ENCODE assay signal across 14 mouse cellular contexts in the genomic region with DNA sequence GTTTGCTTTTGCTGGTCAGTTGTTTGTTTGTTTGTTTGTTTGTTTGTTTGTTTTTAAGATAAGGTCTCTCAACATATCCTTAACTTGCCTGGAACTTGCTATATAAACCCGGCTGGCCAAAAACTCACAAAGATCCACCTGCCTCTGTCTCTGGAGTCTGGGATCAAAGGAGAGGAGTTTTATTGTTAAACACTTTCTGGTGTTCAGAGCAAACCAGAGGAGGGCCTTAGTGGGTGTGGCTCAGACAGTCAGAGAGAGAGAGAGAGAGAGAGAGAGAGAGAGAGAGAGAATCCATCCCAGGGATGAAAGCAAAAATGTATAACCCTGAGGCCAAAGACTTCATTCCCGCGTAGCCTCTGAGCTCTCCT. TPM values are rescaled to one million over a fixed set of nuclear protein-coding genes. Genes with fewer than 3 reads are reported as not detected.
DNase-seq lines count a peak whose midpoint lies in the region; ATAC-seq and TF ChIP-seq lines count a peak whose summit lies in the region.
"Had no signal": no experiment of that assay in that cellular context is flagged by ENCODE, and none has a peak within 500 bp of the region (broad histone marks: within the 10 kb centered on the region; RNA-seq: fewer than 3 reads in every experiment).

No protein-coding gene starts in this region.

- H3K9ac ChIP-seq in stomach, embryonic 16.5 days (ENCODE audit: low read length), result no peak overlapping the region
- H3K9ac ChIP-seq in stomach, postnatal 0 days (ENCODE audit: low read length), result no peak overlapping the region
- H3K9ac ChIP-seq in embryonic facial prominence, embryonic 14.5 days (ENCODE audit: low read depth, low read length), result no peak overlapping the region

- no peak overlapping the region for H3K4me3 ChIP-seq in stomach, embryonic 16.5 days (replicated peaks; ENCODE audit: low read length)
- no peak overlapping the region for H3K4me3 ChIP-seq in stomach, postnatal 0 days (ENCODE audit: low read depth, low read length)
- no peak overlapping the region for H3K4me3 ChIP-seq in embryonic facial prominence, embryonic 14.5 days (ENCODE audit: low read depth, low read length)
- 0 out of 2 replicates have a peak overlapping the region, but pooled peaks have one; percentile 7 for H3K4me3 ChIP-seq in limb, embryonic 10.5 days

- H3K4me1 ChIP-seq in stomach, embryonic 16.5 days (ENCODE audit: control insufficient read depth, insufficient read depth, low read length), result peaks cover 20% of the 10 kb centered on the region
- H3K4me1 ChIP-seq in stomach, postnatal 0 days (replicated peaks; ENCODE audit: control insufficient read depth, insufficient read depth), result no peaks in the 10 kb centered on the region; the same call in 1 of the 2 replicates
- H3K4me1 ChIP-seq in embryonic facial prominence, embryonic 14.5 days (ENCODE audit: control insufficient read depth, insufficient read depth, low read length), result peaks cover 15% of the 10 kb centered on the region
- peaks cover 42% of the 10 kb centered on the region for H3K4me1 ChIP-seq in limb, embryonic 10.5 days

- no peaks in the 10 kb centered on the region for H3K9me3 ChIP-seq in stomach, embryonic 16.5 days (replicated peaks; ENCODE audit: control insufficient read depth, low read length)
- H3K9me3 ChIP-seq in stomach, postnatal 0 days (ENCODE audit: control insufficient read depth, low read length), result no peaks in the 10 kb centered on the region
- H3K9me3 ChIP-seq in embryonic facial prominence, embryonic 14.5 days (ENCODE audit: control insufficient read depth, low read length), result no peaks in the 10 kb centered on the region
- H3K9me3 ChIP-seq in limb, embryonic 10.5 days (replicated peaks), result no peaks in the 10 kb centered on the region
- H3K9me3 ChIP-seq: heart, embryonic 10.5 days had no signal

- 10% methylated on average over 3 of the region's 3 CpGs for WGBS in stomach, embryonic 16.5 days
- WGBS in stomach, postnatal 0 days, result 23% methylated on average over 3 of the region's 3 CpGs
- WGBS in embryonic facial prominence, embryonic 14.5 days, result 12% methylated on average over 3 of the region's 3 CpGs
- 11% methylated on average over 3 of the region's 3 CpGs for WGBS in limb, embryonic 10.5 days

- no peak for TF ChIP-seq EP300 in stomach, postnatal 0 days (optimal IDR thresholded peaks at IDR 0.05)

- H3K36me3 ChIP-seq in stomach, embryonic 16.5 days (ENCODE audit: control insufficient read depth, insufficient read depth, low read length), result no peaks in the 10 kb centered on the region
- H3K36me3 ChIP-seq in stomach, postnatal 0 days (ENCODE audit: control insufficient read depth, insufficient read depth, low read length), result no peaks in the 10 kb centered on the region
- no peaks in the 10 kb centered on the region for H3K36me3 ChIP-seq in embryonic facial prominence, embryonic 14.5 days (ENCODE audit: control insufficient read depth, insufficient read depth, low read length)
- no peaks in the 10 kb centered on the region for H3K36me3 ChIP-seq in limb, embryonic 10.5 days
- H3K36me3 ChIP-seq: heart, embryonic 10.5 days had no signal

- no peak for DNase-seq in stomach, postnatal 0 days (ENCODE audit: low spot score)
- DNase-seq in embryonic facial prominence, embryonic 14.5 days (ENCODE audit: low spot score), result no peak
- no peak for DNase-seq in limb, embryonic 10.5 days (ENCODE audit: low spot score)
- DNase-seq in right cerebral cortex, postnatal 36 days (ENCODE audit: low spot score in 2 of 2), result no peak
- no peak for DNase-seq in spleen, postnatal 36 days (ENCODE audit: low spot score in 2 of 2)
- DNase-seq: lung, postnatal 4 days; right cerebral cortex, postnatal 25 days; thymus, postnatal 36 days had no signal

- no peak for ATAC-seq in stomach, embryonic 16.5 days (ENCODE audit: insufficient read depth, low FRiP score)
- ATAC-seq in stomach, postnatal 0 days (ENCODE audit: low FRiP score, low TSS enrichment), result no peak
- no peak for ATAC-seq in embryonic facial prominence, embryonic 14.5 days (ENCODE audit: low read depth)
- no peak for ATAC-seq in megakaryocyte progenitor cell, adult 5-6 weeks (replicated peaks; ENCODE audit: poor library complexity)

- TF ChIP-seq CTCF in stomach, postnatal 0 days (IDR thresholded peaks at IDR 0.05; ENCODE audit: low read depth), result no peak

- no peaks in the 10 kb centered on the region for H3K27me3 ChIP-seq in stomach, embryonic 16.5 days (ENCODE audit: control insufficient read depth, insufficient read depth, low read length)
- no peaks in the 10 kb centered on the region for H3K27me3 ChIP-seq in stomach, postnatal 0 days (ENCODE audit: control insufficient read depth, insufficient read depth, low read length)
- no peaks in the 10 kb centered on the region for H3K27me3 ChIP-seq in embryonic facial prominence, embryonic 14.5 days (replicated peaks; ENCODE audit: control insufficient read depth, insufficient read depth, low read length)
- peaks cover 17% of the 10 kb centered on the region; the same call in 1 of the 2 replicates for H3K27me3 ChIP-seq in limb, embryonic 10.5 days (ENCODE audit: low read depth, poor library complexity, severe bottlenecking)

- H3K4me2 ChIP-seq in stomach, embryonic 16.5 days (ENCODE audit: low read depth, low read length), result peak overlapping the region; percentile 44; the same call in 1 of the 2 replicates
- H3K4me2 ChIP-seq in stomach, postnatal 0 days (replicated peaks; ENCODE audit: low read depth), result no peak overlapping the region
- peak overlapping the region; percentile 42; the same call in 1 of the 2 replicates for H3K4me2 ChIP-seq in embryonic facial prominence, embryonic 14.5 days (ENCODE audit: low read depth, low read length)

- no peak overlapping the region for H3K27ac ChIP-seq in stomach, embryonic 16.5 days (ENCODE audit: low read length)
- H3K27ac ChIP-seq in stomach, postnatal 0 days (replicated peaks), result no peak overlapping the region; the same call in 1 of the 2 replicates
- H3K27ac ChIP-seq in embryonic facial prominence, embryonic 14.5 days (replicated peaks; ENCODE audit: low read depth, low read length), result no peak overlapping the region
- peak overlapping the region; percentile 75 for H3K27ac ChIP-seq in limb, embryonic 10.5 days
- H3K27ac ChIP-seq: kidney, postnatal 0 days had no signal

RNA-seq across cellular contexts. Expression of a gene that starts 13.1 kb away (rescaled TPM):
- polyA plus RNA-seq in stomach, embryonic 16.5 days (2015; fragmentation: Nextera tagmentation; extraction: Ambion mirVana), result 2.8 and 3.0 TPM in 2 replicates
- polyA plus RNA-seq in stomach, postnatal 0 days (2015; fragmentation: Nextera tagmentation; extraction: Ambion mirVana), result 1.3 and 1.8 TPM in 2 replicates
- 5.3 and 6.4 TPM in 2 replicates for polyA plus RNA-seq in embryonic facial prominence, embryonic 14.5 days (2014; fragmentation: Nextera tagmentation; extraction: Ambion mirVana)
- 2.6 and 3.3 TPM in 2 replicates for polyA plus RNA-seq in limb, embryonic 10.5 days (2016; fragmentation: Nextera tagmentation; extraction: Ambion mirVana)
- total RNA-seq in megakaryocyte progenitor cell, adult 5-6 weeks (2015), result not detected in 2 replicates
- not detected in 2 replicates for total RNA-seq in megakaryocyte progenitor cell, adult 5-6 weeks (2017)
- total RNA-seq: hematopoietic stem cell, adult 5-6 weeks; neutrophil, adult 5-6 weeks had no signal
